Mouse (Mus musculus) Patski (cell line): ENCODE measurements at regions not wholly inside any gene's neighbourhood (a gene's known extent, or its start where the extent isn't known, plus 50 kb on each side); places are given as distances from the start of the nearest gene placed in this dataset.
"Not testable (repeated sequence)": the region's sequence is repeated elsewhere in the genome, so short reads cannot be mapped to it uniquely, and the experiment has no call there.

ENCODE experiments used
- ATAC-seq: fragments of 100-300 bp; one replicate; pipeline ENCODE4 v1.8.0; 2021
- CTCF ChIA-PET: fragments of 350-600 bp; sonication (Branson Sonifier 250); formaldehyde crosslinking; loops from one replicate; lab custom pipeline; 2022; ENCODE audit warnings: inconsistent platforms; lab: Charles Lee
- POLR2A ChIA-PET: fragments of 350-600 bp; sonication (Branson Sonifier 250); formaldehyde crosslinking; loops from one replicate; lab custom pipeline; 2022; ENCODE audit warnings: antibody characterized with exemption, inconsistent platforms; lab: Charles Lee
- DNase-seq: peaks from one replicate; pipeline ENCODE4 v3.0.0-alpha.2; 2011; ENCODE audit warnings: low read depth, low spot score
- H3K27me3 ChIP-seq: fragments of 371-371 bp; one replicate; pipeline ENCODE4 v1.5.1; 2021
- CTCF ChIP-seq: fragments of 100-300 bp; IDR thresholded peaks from one replicate; pipeline ENCODE4 v1.5.1; 2021
- in situ Hi-C: fragments of 300-500 bp; cut with MboI; formaldehyde crosslinking; loops from 3 replicates; pipeline ENCODE4 v1.11.1; 2018; ENCODE audit warnings: low pct_unique_long_range_greater_than_20kb, mixed read lengths

GRCm38 (mm10) chr16:9016040-9016761 lies 186.3 kb downstream of the 1810013L24Rik start:
- CTCF ChIA-PET, result interaction anchor here (1.0 kb wide), 1 partner anchor 132 kb away, joined by 3 read pairs; no protein-coding TSS in a partner anchor
- TF ChIP-seq CTCF, result no peak
- POLR2A ChIA-PET, result no interaction called here
- no peaks in the 10 kb centered on the region for H3K27me3 ChIP-seq
- ATAC-seq (no peak), DNase-seq (no peak)
- in situ Hi-C loops, result loop anchor here (5.0 kb wide), 1 partner anchor 231 kb away; no protein-coding TSS in a partner anchor

GRCm38 (mm10) chr16:9016762-9017086 lies 186.8 kb downstream of the 1810013L24Rik start:
- no peak for ATAC-seq
- no peak for DNase-seq
- in situ Hi-C loops, result loop anchor here (5.0 kb wide), 1 partner anchor 231 kb away; no protein-coding TSS in a partner anchor
- no peak for TF ChIP-seq CTCF
- no peaks in the 10 kb centered on the region for H3K27me3 ChIP-seq
- ChIA-PET POLR2A (no interaction called here), CTCF (no interaction called here)

- ATAC-seq, result no peak
- H3K27me3 ChIP-seq, result no peaks in the 10 kb centered on the region
- no peak for TF ChIP-seq CTCF
- ChIA-PET CTCF (no interaction called here), POLR2A (no interaction called here)
- no peak for DNase-seq
- in situ Hi-C loops, result no loop called here
Measured at GRCm38 (mm10) chr16:9030717-9031116, 200.8 kb downstream of the 1810013L24Rik start.

- ChIA-PET CTCF (interaction anchor here (1.0 kb wide), 1 partner anchor 10 kb away, joined by 3 read pairs; no protein-coding TSS in a partner anchor), POLR2A (no interaction called here)
- no peak for TF ChIP-seq CTCF
- no peak for DNase-seq
- peaks cover 2% of the 10 kb centered on the region for H3K27me3 ChIP-seq
- in situ Hi-C loops, result no loop called here
- no peak for ATAC-seq
Measured at GRCm38 (mm10) chr16:9043271-9043670, 213.4 kb downstream of the 1810013L24Rik start.

- DNase-seq, result no peak
- no peak for ATAC-seq
- H3K27me3 ChIP-seq, result peaks cover 4% of the 10 kb centered on the region
- no peak for TF ChIP-seq CTCF
- in situ Hi-C loops, result no loop called here
- POLR2A ChIA-PET, result no interaction called here
- CTCF ChIA-PET, result no interaction called here
Measured at GRCm38 (mm10) chr16:9046864-9047263, 217.0 kb downstream of the 1810013L24Rik start.

DNA sequence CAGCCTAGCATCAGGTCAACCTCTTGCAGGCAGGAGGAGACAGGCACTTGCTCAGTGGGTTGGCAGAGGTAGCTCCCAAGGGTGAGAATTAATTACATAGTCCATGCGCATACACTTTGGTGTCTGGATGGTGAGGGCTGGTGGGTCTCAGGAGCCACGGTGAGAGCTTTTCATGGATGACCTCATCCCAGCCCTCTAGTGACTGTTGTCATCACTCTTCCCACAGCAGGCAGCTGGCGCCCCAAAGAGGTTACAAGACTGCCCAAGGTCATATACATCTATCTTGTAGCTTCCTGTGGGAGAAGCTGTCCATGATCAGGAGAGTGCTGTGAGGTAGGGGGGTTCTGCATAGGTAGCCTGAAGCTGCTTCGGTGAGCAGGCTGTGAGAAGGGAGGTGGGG lies 224.5 kb downstream of the 1810013L24Rik start:
- ChIA-PET CTCF (no interaction called here), POLR2A (no interaction called here)
- ATAC-seq, result no peak
- no peak for TF ChIP-seq CTCF
- in situ Hi-C loops, result no loop called here
- no peaks in the 10 kb centered on the region for H3K27me3 ChIP-seq
- DNase-seq, result no peak

DNA sequence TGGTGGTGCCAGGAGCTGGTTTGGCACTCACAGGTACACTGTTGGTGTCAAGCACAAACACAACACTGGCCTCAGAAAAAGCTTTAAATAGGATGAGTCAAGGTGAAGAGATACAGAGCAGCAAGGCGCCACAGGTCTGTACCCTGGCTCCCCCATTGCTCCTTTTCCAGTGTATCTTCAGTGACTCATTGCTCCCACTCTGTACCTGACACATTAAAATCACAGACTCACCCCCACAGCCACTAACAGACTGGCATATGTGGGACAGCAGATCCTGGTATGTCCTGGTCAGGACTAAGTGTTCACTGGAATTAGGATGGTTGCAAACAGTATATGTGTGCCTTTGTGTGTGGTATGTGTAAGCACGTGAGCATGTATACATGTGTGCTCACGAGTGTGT lies 226.5 kb downstream of the 1810013L24Rik start:
- CTCF ChIA-PET, result no interaction called here
- TF ChIP-seq CTCF, result no peak
- H3K27me3 ChIP-seq, result no peaks in the 10 kb centered on the region
- ATAC-seq, result no peak
- no peak for DNase-seq
- in situ Hi-C loops, result no loop called here
- POLR2A ChIA-PET, result interaction anchor here (0.6 kb wide), 1 partner anchor 632 kb away, joined by 3 read pairs; no protein-coding TSS in a partner anchor

DNA sequence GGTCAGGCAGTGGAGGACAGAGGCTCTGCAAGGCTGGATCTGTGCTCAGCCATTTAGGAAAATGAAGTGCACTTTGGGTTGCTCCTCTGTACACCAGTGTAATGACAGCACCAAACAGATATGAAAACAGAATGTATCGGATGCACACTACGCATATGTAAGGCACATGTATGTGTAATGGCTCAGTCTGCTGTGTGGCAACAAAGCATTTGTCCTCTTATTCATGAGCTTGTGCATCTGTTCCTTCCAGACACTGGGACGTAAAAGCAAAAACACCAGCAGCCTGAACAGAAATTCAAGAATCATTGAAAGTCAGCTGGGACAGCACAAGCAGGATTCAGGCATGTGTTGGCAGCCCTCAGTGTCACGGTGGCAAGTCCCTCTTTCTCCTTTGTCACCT lies 241.6 kb downstream of the 1810013L24Rik start:
- no peaks in the 10 kb centered on the region for H3K27me3 ChIP-seq
- no peak for TF ChIP-seq CTCF
- no peak for ATAC-seq
- CTCF ChIA-PET, result interaction anchor here (1.4 kb wide), 1 partner anchor 9 kb away, joined by 3 read pairs; no protein-coding TSS in a partner anchor
- in situ Hi-C loops, result no loop called here
- POLR2A ChIA-PET, result no interaction called here
- DNase-seq, result no peak

DNA sequence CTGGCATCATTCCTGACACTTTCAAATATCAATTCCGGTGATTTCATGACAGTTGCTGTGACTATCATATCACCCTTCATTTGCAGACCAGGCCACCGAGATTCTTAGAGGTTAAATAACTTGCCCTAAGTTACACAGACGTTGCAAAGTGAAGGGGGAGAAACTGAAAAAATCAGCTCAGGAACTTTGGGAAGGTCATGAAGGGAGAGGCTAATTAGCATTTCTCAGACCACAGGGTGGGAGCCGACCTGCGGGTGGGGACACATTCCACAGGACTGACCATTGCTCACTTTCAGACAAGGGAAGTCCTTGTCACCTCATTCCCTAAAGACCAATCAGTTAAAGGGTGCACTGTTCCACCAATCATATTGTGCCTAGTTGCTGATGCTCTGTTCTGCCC lies 242.1 kb downstream of the 1810013L24Rik start:
- DNase-seq, POLR2A ChIA-PET, in situ Hi-C loops, H3K27me3 ChIP-seq, ATAC-seq: not testable (repeated sequence)
- CTCF ChIA-PET, result interaction anchor here (1.4 kb wide), 1 partner anchor 9 kb away, joined by 3 read pairs; no protein-coding TSS in a partner anchor

DNA sequence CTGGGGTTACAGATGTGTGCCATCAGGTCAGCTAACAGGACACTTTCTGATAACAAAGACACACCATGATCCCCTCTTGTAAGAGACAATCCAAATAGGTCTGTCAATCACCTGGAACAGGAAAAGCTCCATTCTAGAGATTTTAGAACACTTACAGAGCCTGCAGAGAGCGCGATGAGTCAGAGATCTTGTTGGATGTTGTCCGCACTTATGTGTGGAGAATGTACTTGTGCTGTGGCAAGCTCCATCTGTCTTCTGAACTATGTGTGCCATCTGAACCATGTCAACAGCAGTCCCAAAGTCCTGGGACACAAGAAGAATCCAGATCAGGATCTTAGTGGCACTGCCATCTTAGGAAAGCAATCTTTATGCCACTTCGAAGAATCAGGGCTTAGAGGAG lies 244.4 kb downstream of the 1810013L24Rik start:
- no peak for TF ChIP-seq CTCF
- DNase-seq, result no peak
- CTCF ChIA-PET, result interaction anchor here (0.7 to 1.0 kb wide), 4 partner anchors 11 to 294 kb away, joined by 3 read pairs; no protein-coding TSS in a partner anchor
- no peak for ATAC-seq
- POLR2A ChIA-PET, result interaction anchor here (1.1 kb wide), 1 partner anchor 12 kb away, joined by 4 read pairs; no protein-coding TSS in a partner anchor
- in situ Hi-C loops, result no loop called here
- H3K27me3 ChIP-seq, result no peaks in the 10 kb centered on the region

DNA sequence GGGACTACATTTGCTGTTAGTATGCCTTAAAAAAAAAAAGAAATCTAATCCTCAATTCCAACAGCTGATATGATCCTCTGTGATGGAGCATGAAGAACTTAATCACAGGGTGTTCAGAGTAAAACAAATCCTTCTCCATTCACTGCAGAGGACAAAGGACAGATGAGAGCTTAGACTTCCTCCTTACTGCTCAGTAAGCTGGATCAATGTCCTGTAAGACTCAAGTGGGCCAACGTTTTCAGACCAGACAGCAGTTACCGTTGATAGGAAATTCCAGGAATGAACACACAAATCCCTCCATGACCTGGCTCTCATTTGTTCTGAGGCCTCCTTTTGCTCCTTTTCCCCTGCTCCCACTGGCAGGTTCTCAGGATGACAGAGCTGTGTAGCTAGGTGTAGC lies 247.6 kb downstream of the 1810013L24Rik start:
- POLR2A ChIA-PET, result no interaction called here
- no peak for ATAC-seq
- in situ Hi-C loops, result no loop called here

More for the DNA sequence above, 247.6 kb downstream of the 1810013L24Rik start:
- H3K27me3 ChIP-seq, result no peaks in the 10 kb centered on the region
- CTCF ChIA-PET, result no interaction called here
- no peak for DNase-seq
- TF ChIP-seq CTCF, result no peak
